Mouse (Mus musculus) midbrain, embryonic 16.5 days (tissue): ENCODE data around the gene Hnrnpr. TPM values are rescaled to one million over a fixed set of nuclear protein-coding genes. Genes with fewer than 3 reads are reported as not detected.

Source experiments
- ATAC-seq: fragments of 200-750 bp; cut with Nextera tagmentation; 2 replicates; pipeline ENCODE4 v1.8.0; 2017; ENCODE audit warnings: moderate TSS enrichment
- H3K27ac ChIP-seq: fragments of 300-500 bp; sonication (generic); 2 replicates; pipeline ENCODE4 v1.5.1; 2014; ENCODE audit warnings: mild to moderate bottlenecking, low read length, mixed read lengths
- H3K27me3 ChIP-seq: fragments of 300-500 bp; sonication (generic); 2 replicates; pipeline ENCODE4 v1.6.1; 2014; ENCODE audit warnings: low read depth, low read length, mixed read lengths; ENCODE audit not compliant: control insufficient read depth, insufficient read depth
- H3K36me3 ChIP-seq: fragments of 300-500 bp; sonication (generic); 2 replicates; pipeline ENCODE4 v1.6.1; 2014; ENCODE audit warnings: mild to moderate bottlenecking, low read length, moderate library complexity, mixed read lengths; ENCODE audit not compliant: control insufficient read depth, insufficient read depth
- H3K4me1 ChIP-seq: fragments of 300-500 bp; sonication (generic); 2 replicates; pipeline ENCODE4 v1.6.1; 2014; ENCODE audit warnings: mild to moderate bottlenecking, low read length, mixed read lengths; ENCODE audit not compliant: control insufficient read depth, insufficient read depth
- H3K4me2 ChIP-seq: fragments of 300-500 bp; sonication (generic); 2 replicates; pipeline ENCODE4 v1.6.1; 2014; ENCODE audit warnings: mild to moderate bottlenecking, low read length, mixed read lengths
- H3K4me3 ChIP-seq: fragments of 300-500 bp; sonication (generic); 2 replicates; pipeline ENCODE4 v1.5.1; 2014; ENCODE audit warnings: low read depth, mild to moderate bottlenecking, low read length, moderate library complexity, mixed read lengths
- H3K9ac ChIP-seq: fragments of 300-500 bp; sonication (generic); 2 replicates; pipeline ENCODE4 v1.6.1; 2014; ENCODE audit warnings: low read depth, low read length, mixed read lengths
- H3K9me3 ChIP-seq: fragments of 300-500 bp; sonication (generic); replicated peaks from 2 replicates; pipeline ENCODE4 v1.6.1; 2014; ENCODE audit warnings: mild to moderate bottlenecking, low read length, mixed read lengths; ENCODE audit not compliant: control insufficient read depth, poor library complexity, severe bottlenecking
- WGBS: fragments of 180-500 bp; shearing (Covaris S2); extraction: QIAGEN DNeasy Blood & Tissue Kit; methylation state at CpG from one replicate; pipeline ENCODE4 v1.1.7; 2014; 5-methylcytosine and 5-hydroxymethylcytosine counted together
- polyA plus RNA-seq: library from polyadenylated mRNA; unstranded; fragments of >200 nt; fragmentation: Nextera tagmentation; extraction: Ambion mirVana; gene quantifications from 2 replicates; pipeline ENCODE4 v1.2.1, GENCODE M21; 2015

The Hnrnpr gene
- polyA plus RNA-seq, 1 experiment from 2014 or later, result 194 TPM

- no peak overlapping the region for H3K9ac ChIP-seq
- WGBS, result 95% methylated on average over 6 of the region's 6 CpGs
- ATAC-seq, result no peak
- no peak overlapping the region for H3K4me2 ChIP-seq
- no peaks in the 10 kb centered on the region for H3K4me1 ChIP-seq
- H3K27me3 ChIP-seq, result no peaks in the 10 kb centered on the region
- H3K27ac ChIP-seq, result no peak overlapping the region
- no peaks in the 10 kb centered on the region for H3K9me3 ChIP-seq
- H3K4me3 ChIP-seq, result no peak overlapping the region
- H3K36me3 ChIP-seq, result 0 out of 2 replicates have a peak, but pooled peaks cover 12% of the 10 kb centered on the region
These were observed 38.9 kb downstream of the Hnrnpr start for GRCm38 (mm10) chr4:136349616-136350015.

- no peak overlapping the region for H3K27ac ChIP-seq
- 86% methylated on average over 6 of the region's 6 CpGs for WGBS
These were observed 46.3 kb downstream of the Hnrnpr start for GRCm38 (mm10) chr4:136357026-136357425.

DNA sequence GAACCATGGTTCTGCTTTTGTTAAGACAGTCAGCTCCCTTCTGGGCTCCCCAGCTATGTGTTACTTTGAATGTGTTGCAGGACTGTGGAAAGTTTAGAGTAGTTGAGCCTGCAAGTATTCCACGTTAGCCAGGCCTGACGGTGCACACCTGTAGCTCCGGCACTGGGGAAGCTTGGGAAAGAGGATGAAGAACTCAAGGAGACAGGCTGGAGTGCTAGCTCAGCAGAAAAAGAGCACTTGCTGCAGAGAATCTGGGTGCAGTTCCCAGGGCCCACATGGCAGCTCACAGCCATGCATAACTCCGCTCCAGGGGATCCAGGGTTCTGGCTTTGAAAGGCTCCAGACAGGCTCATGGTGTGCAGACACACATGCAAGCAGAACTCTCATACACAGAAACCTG, 46.7 kb downstream of the Hnrnpr start:
- Histone ChIP-seq H3K4me3 (no peak overlapping the region), H3K9me3 (no peaks in the 10 kb centered on the region), H3K27ac (no peak overlapping the region), H3K9ac (no peak overlapping the region), H3K4me2 (no peak overlapping the region), H3K4me1 (no peaks in the 10 kb centered on the region), H3K36me3 (peaks cover 10% of the 10 kb centered on the region; the same call in 1 of the 2 replicates), H3K27me3 (no peaks in the 10 kb centered on the region)
- no peak for ATAC-seq
- WGBS, result 95% methylated on average over 4 of the region's 4 CpGs

More at GRCm38 (mm10) chr4:136357026-136357425, 46.3 kb downstream of the Hnrnpr start:
- Histone ChIP-seq H3K4me1 (no peaks in the 10 kb centered on the region), H3K4me2 (no peak overlapping the region), H3K4me3 (no peak overlapping the region), H3K9me3 (no peaks in the 10 kb centered on the region), H3K36me3 (peaks cover 10% of the 10 kb centered on the region; the same call in 1 of the 2 replicates), H3K27me3 (no peaks in the 10 kb centered on the region), H3K9ac (no peak overlapping the region)
- no peak for ATAC-seq

GRCm38 (mm10) chr4:136367856-136368255, 57.1 kb downstream of the Hnrnpr start:
- H3K27me3 ChIP-seq, result no peaks in the 10 kb centered on the region
- ATAC-seq, result no peak
- WGBS, result 63% methylated on average over 4 of the region's 4 CpGs
- no peaks in the 10 kb centered on the region for H3K9me3 ChIP-seq
- H3K4me3 ChIP-seq, result no peak overlapping the region
- H3K36me3 ChIP-seq, result no peaks in the 10 kb centered on the region
- no peaks in the 10 kb centered on the region for H3K4me1 ChIP-seq
- H3K27ac ChIP-seq, result no peak overlapping the region
- H3K9ac ChIP-seq, result no peak overlapping the region
- H3K4me2 ChIP-seq, result no peak overlapping the region

- Histone ChIP-seq H3K4me3 (no peak overlapping the region), H3K9me3 (no peaks in the 10 kb centered on the region), H3K9ac (no peak overlapping the region), H3K36me3 (no peaks in the 10 kb centered on the region), H3K27ac (no peak overlapping the region), H3K4me1 (peaks cover 10% of the 10 kb centered on the region; the same call in 1 of the 2 replicates), H3K27me3 (no peaks in the 10 kb centered on the region), H3K4me2 (no peak overlapping the region)
- 3% methylated on average over 3 of the region's 3 CpGs for WGBS
- no peak for ATAC-seq
These were observed 59.0 kb downstream of the Hnrnpr start for GRCm38 (mm10) chr4:136369727-136370126.

- Histone ChIP-seq H3K4me2 (no peak overlapping the region), H3K4me3 (no peak overlapping the region), H3K9ac (no peak overlapping the region; the same call in 1 of the 2 replicates), H3K36me3 (no peaks in the 10 kb centered on the region), H3K4me1 (peaks cover 10% of the 10 kb centered on the region; the same call in 1 of the 2 replicates), H3K27ac (0 out of 2 replicates have a peak overlapping the region, but pooled peaks have one; percentile 24), H3K27me3 (no peaks in the 10 kb centered on the region), H3K9me3 (no peaks in the 10 kb centered on the region)
- WGBS, result 20% methylated on average over 14 of the region's 14 CpGs
- 0 out of 2 replicates have a peak, but pooled peaks have one; percentile 17 for ATAC-seq
These were observed 62.9 kb downstream of the Hnrnpr start for GRCm38 (mm10) chr4:136373494-136374181.

DNA sequence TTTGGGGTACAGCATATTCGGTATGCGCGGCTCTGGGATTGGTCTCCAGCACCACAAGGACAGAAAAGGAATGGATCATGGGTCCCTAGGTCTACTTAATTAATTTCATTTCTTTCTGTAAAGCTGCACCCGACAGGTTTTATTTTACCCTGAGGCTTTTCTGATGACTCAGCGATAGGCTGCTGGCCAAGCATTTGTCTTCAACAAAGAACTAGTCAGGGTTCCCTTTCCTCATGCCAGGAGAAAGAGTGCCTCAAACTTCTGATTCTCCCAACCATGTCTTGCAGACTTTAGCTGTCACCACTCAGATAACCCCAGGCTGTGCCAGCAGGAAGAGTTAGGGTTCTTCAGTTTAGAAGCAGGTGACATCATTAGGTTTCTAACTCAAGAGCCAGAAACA, 66.3 kb downstream of the Hnrnpr start:
- no peak overlapping the region for H3K4me3 ChIP-seq
- H3K27ac ChIP-seq, result no peak overlapping the region
- H3K27me3 ChIP-seq, result no peaks in the 10 kb centered on the region
- H3K4me2 ChIP-seq, result no peak overlapping the region
- no peaks in the 10 kb centered on the region for H3K9me3 ChIP-seq
- 86% methylated on average over 5 of the region's 5 CpGs for WGBS
- peaks cover 10% of the 10 kb centered on the region; the same call in 1 of the 2 replicates for H3K4me1 ChIP-seq
- no peak overlapping the region for H3K9ac ChIP-seq
- H3K36me3 ChIP-seq, result no peaks in the 10 kb centered on the region
- ATAC-seq, result no peak

GRCm38 (mm10) chr4:136383052-136383451, 72.3 kb downstream of the Hnrnpr start:
- 87% methylated on average over 5 of the region's 5 CpGs for WGBS
- no peak overlapping the region for H3K9ac ChIP-seq
- H3K4me3 ChIP-seq, result no peak overlapping the region
- no peaks in the 10 kb centered on the region for H3K9me3 ChIP-seq
- H3K27ac ChIP-seq, result no peak overlapping the region
- H3K27me3 ChIP-seq, result no peaks in the 10 kb centered on the region
- no peaks in the 10 kb centered on the region for H3K4me1 ChIP-seq
- no peak for ATAC-seq
- H3K4me2 ChIP-seq, result no peak overlapping the region
- H3K36me3 ChIP-seq, result no peaks in the 10 kb centered on the region

- no peak overlapping the region for H3K9ac ChIP-seq
- no peaks in the 10 kb centered on the region for H3K27me3 ChIP-seq
- no peaks in the 10 kb centered on the region for H3K9me3 ChIP-seq
- WGBS, result 83% methylated on average over 6 of the region's 6 CpGs
- H3K4me2 ChIP-seq, result no peak overlapping the region
- no peaks in the 10 kb centered on the region for H3K4me1 ChIP-seq
- no peak overlapping the region for H3K27ac ChIP-seq
- no peaks in the 10 kb centered on the region for H3K36me3 ChIP-seq
- no peak for ATAC-seq
- no peak overlapping the region for H3K4me3 ChIP-seq
These were observed 73.1 kb downstream of the Hnrnpr start for GRCm38 (mm10) chr4:136383839-136384238.
